Mouse (Mus musculus): ENCODE results near the gene Slc38a6. TPM values are rescaled to one million over a fixed set of nuclear protein-coding genes. Genes with fewer than 3 reads are reported as not detected.

The Slc38a6 gene
- total RNA-seq, 2 experiments from 2014 or later, result 13.8 to 16.8 TPM

DNA sequence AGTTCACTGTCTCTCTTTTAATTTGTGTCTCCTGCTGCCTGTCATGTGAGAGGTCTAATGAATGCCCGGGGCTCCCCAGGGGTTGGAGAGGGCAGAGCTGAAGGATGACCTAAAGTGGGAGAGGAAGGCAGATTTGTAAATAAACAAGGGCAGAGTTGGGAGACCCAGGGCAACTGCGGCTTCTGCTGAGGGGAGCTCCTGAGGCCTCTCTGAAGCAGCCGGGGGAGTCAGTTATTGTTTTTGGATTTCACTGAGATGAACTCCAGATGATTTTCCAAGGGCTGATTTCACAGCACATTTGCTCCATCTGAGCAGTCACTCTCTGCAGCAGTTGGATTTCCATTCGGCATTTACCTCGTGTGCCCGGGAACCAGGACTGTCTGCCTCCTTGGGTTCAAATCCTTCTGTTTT lies 107.3 kb downstream of the Slc38a6 start:
- no peak for DNase-seq

DNA sequence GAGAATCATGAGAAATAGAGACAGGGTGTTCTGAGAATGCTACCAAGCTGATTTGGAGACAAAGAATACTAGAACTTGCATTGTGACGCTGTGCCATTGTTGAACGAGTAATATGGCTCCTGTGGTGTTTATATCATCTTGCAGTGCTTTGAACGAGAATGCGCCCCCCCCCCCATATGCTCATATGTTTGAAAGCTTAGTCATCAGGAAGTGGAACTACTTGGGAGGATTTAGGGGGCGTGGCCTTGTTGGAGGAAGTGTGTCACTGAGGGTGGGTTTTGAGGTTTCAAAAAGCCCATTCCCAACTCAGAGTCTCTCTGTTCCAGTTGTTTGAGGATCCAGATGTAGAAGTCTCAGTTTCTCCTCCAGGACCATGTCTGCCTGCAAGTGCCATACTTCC lies 108.0 kb downstream of the Slc38a6 start:
- no peak for DNase-seq

DNA sequence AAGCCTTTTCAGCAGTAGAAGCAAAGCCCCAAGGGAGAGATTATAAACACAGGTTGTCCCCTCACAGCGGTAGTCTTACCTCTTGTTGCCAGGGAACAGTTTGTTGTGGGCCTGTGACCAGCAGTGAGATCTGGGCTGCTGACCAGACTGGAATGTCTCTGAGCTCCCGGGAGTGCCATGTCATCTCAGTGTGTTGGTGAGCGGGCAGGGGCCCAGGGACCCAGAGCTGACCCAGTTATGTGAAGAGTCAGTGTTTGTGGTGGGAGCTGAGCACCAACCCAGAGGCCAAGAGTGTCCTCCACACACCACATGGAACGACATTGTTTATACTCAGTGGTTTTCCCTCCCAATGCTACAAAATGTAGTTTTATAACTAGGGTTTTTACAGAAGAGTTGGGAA lies 112.8 kb downstream of the Slc38a6 start:
- no peak for DNase-seq

DNA sequence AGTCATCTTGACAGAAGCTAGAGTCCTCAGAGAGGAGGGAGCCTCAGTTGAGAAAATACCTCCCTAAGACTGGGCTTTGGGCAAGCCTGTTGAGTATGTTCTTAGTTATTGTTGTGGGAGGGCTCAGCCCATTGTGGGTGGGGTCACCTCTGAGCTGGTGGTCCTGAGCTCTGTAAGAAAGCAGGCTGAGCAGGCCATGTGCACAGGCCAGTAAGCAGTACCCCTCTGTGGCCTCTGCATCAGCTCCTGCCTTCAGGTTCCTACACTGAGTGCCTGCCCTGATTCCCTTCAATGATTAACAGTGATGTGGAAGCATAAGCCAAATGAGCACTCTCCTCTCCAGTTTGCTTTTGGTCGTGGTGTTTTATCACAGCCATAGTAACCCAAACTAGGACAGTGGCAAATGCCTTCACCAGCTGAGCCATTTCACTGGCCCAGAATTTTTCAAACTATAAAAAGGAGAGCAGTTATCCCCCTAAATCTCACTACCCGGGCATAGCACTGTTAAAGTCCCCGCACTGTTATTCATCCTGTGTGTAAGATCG lies 114.0 kb downstream of the Slc38a6 start:
- no peak for DNase-seq

DNA sequence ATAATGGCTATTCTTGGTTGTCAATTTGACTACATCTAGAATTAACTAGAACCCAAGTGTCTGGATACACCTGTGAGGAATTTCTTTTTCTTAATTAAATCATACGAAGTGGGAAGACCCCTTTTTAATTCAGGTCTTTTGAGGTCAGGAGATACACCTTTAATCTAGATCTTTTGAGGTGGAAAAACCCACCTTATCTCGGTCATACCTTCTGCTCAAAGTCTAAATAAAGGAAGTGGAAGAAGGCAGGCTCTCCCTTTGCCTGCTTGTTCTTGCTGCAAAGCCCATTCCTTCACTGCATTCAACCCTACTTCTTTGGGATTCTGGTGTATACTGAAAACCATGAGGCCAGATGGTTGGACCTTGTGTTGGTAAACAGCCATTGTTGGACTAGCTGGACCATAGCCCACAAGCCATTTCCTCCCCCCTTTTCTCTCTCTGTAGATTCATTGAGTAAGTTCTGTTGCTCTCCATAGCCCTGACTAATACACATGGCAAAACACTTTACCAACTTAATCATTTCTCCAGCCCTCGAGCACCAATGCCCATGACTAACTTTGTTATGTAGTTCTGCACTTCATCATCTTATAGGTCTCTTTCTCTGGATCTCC lies 115.0 kb downstream of the Slc38a6 start:
- DNase-seq, result no peak

DNA sequence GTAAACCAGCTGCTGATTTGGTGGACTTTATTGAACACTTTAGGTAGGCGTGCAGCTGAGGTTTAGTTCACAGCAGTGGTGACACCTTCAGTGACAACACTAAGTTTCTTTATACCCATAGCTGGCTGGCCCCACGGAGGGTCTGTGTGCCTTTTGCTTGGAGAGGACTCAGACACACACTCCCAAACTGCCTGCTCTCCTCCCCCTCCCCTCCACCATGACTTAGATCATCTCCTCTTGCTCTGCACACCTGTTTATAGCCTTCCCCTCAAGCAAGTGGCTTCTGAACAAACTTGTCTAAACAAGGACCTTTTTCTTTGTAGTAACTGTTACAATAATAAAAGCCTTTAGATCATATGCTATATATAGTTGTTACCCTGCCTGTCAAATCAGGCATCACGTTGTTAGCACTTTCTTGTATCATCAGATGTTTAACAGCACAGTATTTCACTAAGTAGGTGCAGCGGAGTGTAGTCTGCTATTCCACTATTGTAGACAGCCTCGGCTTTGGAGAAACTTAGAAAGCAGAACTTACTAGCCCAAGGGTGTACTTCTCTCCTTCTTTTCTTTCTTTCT lies 115.6 kb downstream of the Slc38a6 start:
- no peak for DNase-seq

DNA sequence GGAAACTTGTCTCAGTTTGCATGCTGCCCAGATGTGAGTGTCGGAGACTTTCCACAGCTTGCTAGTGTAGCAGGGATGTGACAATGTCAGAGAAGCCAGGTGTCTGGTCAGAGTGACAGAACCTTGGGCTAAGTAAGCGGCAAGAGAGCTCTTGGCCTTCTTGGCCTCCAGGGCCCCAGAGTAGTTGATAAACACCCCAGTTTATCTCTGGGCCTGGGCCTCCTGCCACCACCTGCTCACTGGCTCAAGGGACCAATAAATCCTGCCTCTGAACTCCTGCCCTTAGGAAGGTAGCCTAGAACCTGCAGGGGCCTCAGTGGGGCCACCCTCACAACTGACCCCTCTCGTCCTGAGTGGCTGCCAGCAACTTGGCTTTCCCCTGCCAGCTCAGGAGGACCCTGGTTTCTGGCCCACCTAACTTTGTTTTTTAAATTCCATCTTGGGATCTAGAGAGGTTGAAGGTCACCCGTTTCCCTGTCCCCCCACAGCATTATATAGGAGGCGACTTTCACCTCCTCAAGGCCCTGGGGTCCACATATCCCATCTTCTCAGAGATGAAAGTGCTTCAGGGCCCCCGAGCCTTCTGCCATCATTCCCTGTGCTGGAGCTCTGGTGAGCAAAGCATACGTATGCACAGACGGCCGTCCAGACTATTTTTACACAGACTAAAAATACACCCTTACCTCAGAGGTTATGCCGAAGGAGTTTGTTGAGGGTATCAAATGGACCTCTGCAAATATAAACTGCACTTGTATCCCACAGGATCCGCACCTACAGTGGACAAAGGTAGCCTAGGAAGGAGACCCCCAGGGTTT lies 116.5 kb downstream of the Slc38a6 start:
- no peak for DNase-seq

Other genes starting within 250 kb of the Slc38a6 start
- gene Six1, start 232.9 kb upstream of the Slc38a6 start, total RNA-seq (2021), result under 1 TPM in 1 of 2 experiments, not detected in 1; 0.22 TPM
- under 1 TPM; 0.85 to 0.86 TPM for gene Six4, start 173.3 kb upstream of the Slc38a6 start, total RNA-seq (2021)
- gene Mnat1, start 163.1 kb upstream of the Slc38a6 start, total RNA-seq (2021), result 10 to 100 TPM; 22.0 to 23.9 TPM
- 10 to 100 TPM in 1 of 2 experiments, 1 to 10 TPM in 1; 9.8 to 11.0 TPM for gene Trmt5, start 69 bp upstream of the Slc38a6 start, total RNA-seq (2021)

All from layer of hippocampus, postnatal 36 days (tissue).